Mouse (Mus musculus) splenic B cell, adult 2 months (primary cell): ENCODE data around the gene Olah.

Experiments
- DNase-seq: peaks from one replicate; pipeline ENCODE4 v3.0.0-alpha.2; 2011; ENCODE audit warnings: low read depth, low spot score
- H3K27me3 ChIP-seq: 2 replicates; pipeline ENCODE4 v1.6.1; 2012; ENCODE audit warnings: mild to moderate bottlenecking, low read length, moderate library complexity, mixed read lengths; ENCODE audit not compliant: control insufficient read depth, poor library complexity, insufficient read depth, severe bottlenecking
- H3K36me3 ChIP-seq: 2 replicates; pipeline ENCODE4 v1.6.1; 2012; ENCODE audit warnings: mild to moderate bottlenecking, low read length, moderate library complexity, mixed read lengths; ENCODE audit not compliant: control insufficient read depth, poor library complexity, insufficient read depth, severe bottlenecking

Olah gene

GRCm38 (mm10) chr2:3331071-3331703, 65.8 kb downstream of the Olah start:
- no peaks in the 10 kb centered on the region for H3K27me3 ChIP-seq
- no peak for DNase-seq

GRCm38 (mm10) chr2:3327351-3327750, 69.7 kb downstream of the Olah start:
- peaks cover 5% of the 10 kb centered on the region; the same call in 1 of the 2 replicates for H3K36me3 ChIP-seq
- H3K27me3 ChIP-seq = no peaks in the 10 kb centered on the region
- peak; percentile 77 for DNase-seq

More at GRCm38 (mm10) chr2:3331071-3331703, 65.8 kb downstream of the Olah start:
- peaks cover 2% of the 10 kb centered on the region; the same call in 1 of the 2 replicates for H3K36me3 ChIP-seq

- peaks cover 5% of the 10 kb centered on the region; the same call in 1 of the 2 replicates for H3K36me3 ChIP-seq
- no peaks in the 10 kb centered on the region for H3K27me3 ChIP-seq
- no peak for DNase-seq
Observed at GRCm38 (mm10) chr2:3326547-3326946, 70.5 kb downstream of the Olah start.

- DNase-seq = no peak
- Histone ChIP-seq H3K27me3 (no peaks in the 10 kb centered on the region), H3K36me3 (peaks cover 5% of the 10 kb centered on the region; the same call in 1 of the 2 replicates)
Observed at GRCm38 (mm10) chr2:3324381-3325130, 72.5 kb downstream of the Olah start.

GRCm38 (mm10) chr2:3323132-3323531, 73.9 kb downstream of the Olah start:
- H3K36me3 ChIP-seq = peaks cover 3% of the 10 kb centered on the region; the same call in 1 of the 2 replicates
- DNase-seq = no peak
- H3K27me3 ChIP-seq = no peaks in the 10 kb centered on the region

GRCm38 (mm10) chr2:3305426-3306025, 91.5 kb downstream of the Olah start:
- H3K36me3 ChIP-seq = no peaks in the 10 kb centered on the region
- no peak for DNase-seq
- no peaks in the 10 kb centered on the region for H3K27me3 ChIP-seq

- no peak for DNase-seq
- H3K27me3 ChIP-seq = no peaks in the 10 kb centered on the region
- no peaks in the 10 kb centered on the region for H3K36me3 ChIP-seq
Observed at GRCm38 (mm10) chr2:3295826-3296225, 101.2 kb downstream of the Olah start.

- DNase-seq = no peak
- H3K36me3 ChIP-seq = no peaks in the 10 kb centered on the region
- no peaks in the 10 kb centered on the region for H3K27me3 ChIP-seq
Observed at GRCm38 (mm10) chr2:3292170-3292569, 104.8 kb downstream of the Olah start.
